Comparison of ENCODE assay signal across 7 mouse cellular contexts in genomic region chr6:72957093-72957435, GRCm38 (mm10). TPM values are rescaled to one million over a fixed set of nuclear protein-coding genes. Genes with fewer than 3 reads are reported as not detected.
DNase-seq lines count a peak whose midpoint lies in the region; ATAC-seq lines count a peak whose summit lies in the region.

No protein-coding gene starts in this region.

- H3K9ac ChIP-seq in lung, embryonic 15.5 days, result peak overlapping the region; percentile 99
- H3K9ac ChIP-seq in heart, embryonic 16.5 days (ENCODE audit: low read length), result peak overlapping the region; percentile 93
- H3K9ac ChIP-seq in midbrain, embryonic 11.5 days (ENCODE audit: low read length), result peak overlapping the region; percentile 97

- H3K27ac ChIP-seq in lung, embryonic 15.5 days, result peak overlapping the region; percentile 74
- H3K27ac ChIP-seq in heart, embryonic 16.5 days (ENCODE audit: low read length), result peak overlapping the region; percentile 32; the same call in 1 of the 2 replicates
- H3K27ac ChIP-seq in midbrain, embryonic 11.5 days (ENCODE audit: low read depth, low read length), result peak overlapping the region; percentile 61; the same call in 1 of the 2 replicates

- no peaks in the 10 kb centered on the region for H3K27me3 ChIP-seq in lung, embryonic 15.5 days
- H3K27me3 ChIP-seq in heart, embryonic 16.5 days (ENCODE audit: control insufficient read depth, insufficient read depth, low read length), result no peaks in the 10 kb centered on the region
- no peaks in the 10 kb centered on the region for H3K27me3 ChIP-seq in midbrain, embryonic 11.5 days (ENCODE audit: control insufficient read depth, insufficient read depth, low read length)

- WGBS in lung, embryonic 15.5 days, result under 1% methylated on average over 14 of the region's 14 CpGs
- WGBS in heart, embryonic 16.5 days, result 3% methylated on average over 14 of the region's 14 CpGs
- 2% methylated on average over 14 of the region's 14 CpGs for WGBS in midbrain, embryonic 11.5 days

- no peaks in the 10 kb centered on the region for H3K9me3 ChIP-seq in lung, embryonic 15.5 days
- no peaks in the 10 kb centered on the region for H3K9me3 ChIP-seq in heart, embryonic 16.5 days (replicated peaks; ENCODE audit: control insufficient read depth, low read length)
- H3K9me3 ChIP-seq in midbrain, embryonic 11.5 days (ENCODE audit: control insufficient read depth, low read length), result no peaks in the 10 kb centered on the region

- H3K4me2 ChIP-seq in lung, embryonic 15.5 days, result peak overlapping the region; percentile 58
- peak overlapping the region; percentile 84 for H3K4me2 ChIP-seq in heart, embryonic 16.5 days (ENCODE audit: low read depth, low read length)
- peak overlapping the region; percentile 80 for H3K4me2 ChIP-seq in midbrain, embryonic 11.5 days

- DNase-seq in lung, postnatal 4 days, result no peak
- DNase-seq in cerebellum, adult 8-10 months, result peak; percentile 25
- DNase-seq in midbrain, embryonic 11.5 days (ENCODE audit: low spot score, missing footprints), result no peak
- DNase-seq in thymus, adult 18-20 months, result no peak
- DNase-seq in layer of hippocampus, adult 9-10 months (ENCODE audit: low spot score), result no peak

- peak overlapping the region; percentile 76 for H3K4me3 ChIP-seq in lung, embryonic 15.5 days
- peak overlapping the region; percentile 78 for H3K4me3 ChIP-seq in heart, embryonic 16.5 days (ENCODE audit: low read length)
- H3K4me3 ChIP-seq in midbrain, embryonic 11.5 days (ENCODE audit: low read depth, low read length), result peak overlapping the region; percentile 87

- peaks cover 39% of the 10 kb centered on the region for H3K4me1 ChIP-seq in lung, embryonic 15.5 days
- peaks cover 22% of the 10 kb centered on the region for H3K4me1 ChIP-seq in heart, embryonic 16.5 days (ENCODE audit: control insufficient read depth, insufficient read depth, low read length)
- peaks cover 9% of the 10 kb centered on the region; the same call in 1 of the 2 replicates for H3K4me1 ChIP-seq in midbrain, embryonic 11.5 days (ENCODE audit: control insufficient read depth, insufficient read depth, low read length)

- H3K36me3 ChIP-seq in lung, embryonic 15.5 days, result no peaks in the 10 kb centered on the region
- H3K36me3 ChIP-seq in heart, embryonic 16.5 days (ENCODE audit: control insufficient read depth, insufficient read depth), result no peaks in the 10 kb centered on the region
- H3K36me3 ChIP-seq in midbrain, embryonic 11.5 days (ENCODE audit: control insufficient read depth, insufficient read depth, low read length), result no peaks in the 10 kb centered on the region

- no peak for ATAC-seq in lung, embryonic 15.5 days (ENCODE audit: borderline replicate concordance, extremely low read depth, low FRiP score, low TSS enrichment)
- ATAC-seq in heart, embryonic 16.5 days (replicated peaks; ENCODE audit: extremely low read depth, insufficient read depth, low FRiP score), result no peak
- ATAC-seq in midbrain, embryonic 11.5 days (ENCODE audit: low FRiP score), result no peak

RNA-seq across cellular contexts. Expression of gene Tmsb10, which starts 1.5 kb away (rescaled TPM):
- 2,229 and 2,599 TPM in 2 replicates for polyA plus RNA-seq in lung, embryonic 15.5 days (2015; fragmentation: Nextera tagmentation; extraction: Ambion mirVana)
- 963 and 998 TPM in 2 replicates for polyA plus RNA-seq in heart, embryonic 16.5 days (2015; fragmentation: Nextera tagmentation; extraction: Ambion mirVana)
- 3,363 and 3,486 TPM in 2 replicates for polyA plus RNA-seq in midbrain, embryonic 11.5 days (2014; fragmentation: Nextera tagmentation; extraction: Ambion mirVana)

RNA-seq across cellular contexts. Expression of gene Kcmf1, which starts 57.3 kb away (rescaled TPM):
- 45.9 and 48.9 TPM in 2 replicates for polyA plus RNA-seq in lung, embryonic 15.5 days (2015; fragmentation: Nextera tagmentation; extraction: Ambion mirVana)
- polyA plus RNA-seq in heart, embryonic 16.5 days (2015; fragmentation: Nextera tagmentation; extraction: Ambion mirVana), result 28.1 and 32.8 TPM in 2 replicates
- polyA plus RNA-seq in midbrain, embryonic 11.5 days (2014; fragmentation: Nextera tagmentation; extraction: Ambion mirVana), result 37.2 and 45.3 TPM in 2 replicates
